Mouse (Mus musculus): ENCODE results near the gene Cpeb4. TPM values are rescaled to one million over a fixed set of nuclear protein-coding genes. Genes with fewer than 3 reads are reported as not detected.

Gene Cpeb4
- polyA plus RNA-seq, 1 experiment: 38.1 TPM

DNA sequence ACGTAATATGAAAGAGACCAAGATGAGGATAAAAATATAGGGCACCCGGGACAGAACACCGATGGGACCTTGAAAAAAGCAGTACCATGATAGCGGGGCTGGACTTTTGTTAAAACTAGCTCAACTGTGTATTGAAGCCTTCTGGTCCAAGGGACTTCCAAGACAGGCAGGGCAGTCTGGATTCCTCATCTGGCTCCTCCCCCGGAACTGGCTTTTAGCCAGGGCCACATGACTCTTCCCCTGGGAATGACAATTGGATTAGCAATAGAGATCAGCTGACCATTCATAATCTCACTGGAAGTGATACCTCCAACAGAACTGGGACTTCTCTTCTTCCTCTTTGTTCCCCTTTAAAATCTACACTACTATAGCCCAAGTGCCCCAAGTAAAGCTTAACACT is 21.0 kb upstream of the Cpeb4 start:
- Histone ChIP-seq H3K4me3 (replicated peaks; ENCODE audit: control insufficient read depth, low read depth, low read length) (no peak overlapping the region), H3K27ac (ENCODE audit: control insufficient read depth, insufficient read depth, low read depth, low read length, poor library complexity) (no peak overlapping the region), H3K4me1 (ENCODE audit: control insufficient read depth, insufficient read depth, low read length) (peaks cover 2% of the 10 kb centered on the region)
- TF ChIP-seq CTCF (IDR thresholded peaks at IDR 0.05; ENCODE audit: control insufficient read depth, insufficient read depth, low read length) (no peak), POLR2A (IDR thresholded peaks at IDR 0.05; ENCODE audit: borderline replicate concordance, control insufficient read depth, low read depth, low read length) (no peak)
- WGBS: 59% methylated on average over 5 of the region's 5 CpGs

GRCm38 (mm10) chr11:31851702-31852560 is 20.1 kb upstream of the Cpeb4 start:
- H3K4me1 ChIP-seq (ENCODE audit: control insufficient read depth, insufficient read depth, low read length): peaks cover 2% of the 10 kb centered on the region
- H3K4me3 ChIP-seq (replicated peaks; ENCODE audit: control insufficient read depth, low read depth, low read length): no peak overlapping the region
- no peak overlapping the region for H3K27ac ChIP-seq (ENCODE audit: control insufficient read depth, insufficient read depth, low read depth, low read length, poor library complexity)
- no peak for TF ChIP-seq POLR2A (IDR thresholded peaks at IDR 0.05; ENCODE audit: borderline replicate concordance, control insufficient read depth, low read depth, low read length)
- no peak for TF ChIP-seq CTCF (IDR thresholded peaks at IDR 0.05; ENCODE audit: control insufficient read depth, insufficient read depth, low read length)
- 51% methylated on average over 4 of the region's 4 CpGs for WGBS

DNA sequence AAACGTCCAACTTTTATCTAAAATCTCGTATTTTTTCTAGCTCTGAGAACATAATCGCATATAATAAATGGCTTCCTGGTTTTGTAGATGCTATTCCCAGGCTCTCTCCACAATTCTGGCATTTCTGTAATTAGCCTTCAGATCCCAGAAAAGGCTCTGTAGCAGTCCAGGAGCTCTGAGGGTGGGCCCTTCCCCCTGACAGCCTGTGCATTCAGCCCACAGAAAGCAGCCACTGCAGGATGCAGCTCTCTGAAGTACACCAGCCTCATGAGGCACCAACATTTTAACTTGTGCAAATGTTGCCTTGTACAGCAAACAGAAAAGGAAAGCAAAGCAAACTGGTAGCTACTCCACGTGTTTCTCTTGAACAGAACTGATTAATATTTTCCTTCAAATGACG is 17.1 kb upstream of the Cpeb4 start:
- WGBS: 67% methylated on average over 5 of the region's 5 CpGs
- TF ChIP-seq POLR2A (IDR thresholded peaks at IDR 0.05; ENCODE audit: borderline replicate concordance, control insufficient read depth, low read depth, low read length) (no peak), CTCF (IDR thresholded peaks at IDR 0.05; ENCODE audit: control insufficient read depth, insufficient read depth, low read length) (no peak)
- Histone ChIP-seq H3K27ac (ENCODE audit: control insufficient read depth, insufficient read depth, low read depth, low read length, poor library complexity) (no peak overlapping the region), H3K4me1 (ENCODE audit: control insufficient read depth, insufficient read depth, low read length) (peaks cover 2% of the 10 kb centered on the region), H3K4me3 (replicated peaks; ENCODE audit: control insufficient read depth, low read depth, low read length) (no peak overlapping the region)

- 33% methylated on average over 4 of the region's 4 CpGs for WGBS
- TF ChIP-seq POLR2A (IDR thresholded peaks at IDR 0.05; ENCODE audit: borderline replicate concordance, control insufficient read depth, low read depth, low read length) (no peak), CTCF (IDR thresholded peaks at IDR 0.05; ENCODE audit: control insufficient read depth, insufficient read depth, low read length) (no peak)
- Histone ChIP-seq H3K4me1 (ENCODE audit: control insufficient read depth, insufficient read depth, low read length) (peaks cover 2% of the 10 kb centered on the region; the same call in 1 of the 2 replicates), H3K27ac (ENCODE audit: control insufficient read depth, insufficient read depth, low read depth, low read length, poor library complexity) (no peak overlapping the region), H3K4me3 (replicated peaks; ENCODE audit: control insufficient read depth, low read depth, low read length) (no peak overlapping the region)
Observed at GRCm38 (mm10) chr11:31857479-31857878, 14.5 kb upstream of the Cpeb4 start.

- TF ChIP-seq CTCF (IDR thresholded peaks at IDR 0.05; ENCODE audit: control insufficient read depth, insufficient read depth, low read length): no peak
- no peak for TF ChIP-seq POLR2A (IDR thresholded peaks at IDR 0.05; ENCODE audit: borderline replicate concordance, control insufficient read depth, low read depth, low read length)
- Histone ChIP-seq H3K27ac (ENCODE audit: control insufficient read depth, insufficient read depth, low read depth, low read length, poor library complexity) (no peak overlapping the region), H3K4me1 (ENCODE audit: control insufficient read depth, insufficient read depth, low read length) (peaks cover 2% of the 10 kb centered on the region; the same call in 1 of the 2 replicates), H3K4me3 (replicated peaks; ENCODE audit: control insufficient read depth, low read depth, low read length) (no peak overlapping the region)
- 58% methylated on average over 6 of the region's 6 CpGs for WGBS
Observed at GRCm38 (mm10) chr11:31861149-31861890, 10.7 kb upstream of the Cpeb4 start.

DNA sequence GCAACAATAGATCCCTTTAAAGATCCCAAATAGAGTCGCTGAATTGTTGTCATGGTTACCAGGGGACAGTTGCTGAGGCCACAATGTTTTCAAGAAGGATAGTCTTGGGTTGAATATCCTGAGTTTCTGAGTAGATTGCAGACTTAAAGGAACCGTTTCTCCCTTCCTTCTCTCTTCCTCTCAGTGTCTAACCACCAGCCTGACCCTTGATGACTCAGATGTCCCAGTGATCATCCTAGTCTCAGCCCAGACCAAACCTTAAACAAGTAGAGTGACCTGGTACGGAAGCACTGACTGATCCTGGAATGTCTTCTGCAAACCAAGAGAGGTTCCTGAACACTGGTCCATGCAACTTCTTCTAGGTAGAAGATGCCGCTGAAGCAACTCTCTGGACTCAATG is 4.0 kb upstream of the Cpeb4 start:
- 58% methylated on average over 4 of the region's 4 CpGs for WGBS
- no peak overlapping the region for H3K4me3 ChIP-seq (replicated peaks; ENCODE audit: control insufficient read depth, low read depth, low read length)
- H3K4me1 ChIP-seq (ENCODE audit: control insufficient read depth, insufficient read depth, low read length): no peaks in the 10 kb centered on the region; the same call in 1 of the 2 replicates
- H3K27ac ChIP-seq (ENCODE audit: control insufficient read depth, insufficient read depth, low read depth, low read length, poor library complexity): no peak overlapping the region
- TF ChIP-seq POLR2A (IDR thresholded peaks at IDR 0.05; ENCODE audit: borderline replicate concordance, control insufficient read depth, low read depth, low read length): no peak
- no peak for TF ChIP-seq CTCF (IDR thresholded peaks at IDR 0.05; ENCODE audit: control insufficient read depth, insufficient read depth, low read length)

DNA sequence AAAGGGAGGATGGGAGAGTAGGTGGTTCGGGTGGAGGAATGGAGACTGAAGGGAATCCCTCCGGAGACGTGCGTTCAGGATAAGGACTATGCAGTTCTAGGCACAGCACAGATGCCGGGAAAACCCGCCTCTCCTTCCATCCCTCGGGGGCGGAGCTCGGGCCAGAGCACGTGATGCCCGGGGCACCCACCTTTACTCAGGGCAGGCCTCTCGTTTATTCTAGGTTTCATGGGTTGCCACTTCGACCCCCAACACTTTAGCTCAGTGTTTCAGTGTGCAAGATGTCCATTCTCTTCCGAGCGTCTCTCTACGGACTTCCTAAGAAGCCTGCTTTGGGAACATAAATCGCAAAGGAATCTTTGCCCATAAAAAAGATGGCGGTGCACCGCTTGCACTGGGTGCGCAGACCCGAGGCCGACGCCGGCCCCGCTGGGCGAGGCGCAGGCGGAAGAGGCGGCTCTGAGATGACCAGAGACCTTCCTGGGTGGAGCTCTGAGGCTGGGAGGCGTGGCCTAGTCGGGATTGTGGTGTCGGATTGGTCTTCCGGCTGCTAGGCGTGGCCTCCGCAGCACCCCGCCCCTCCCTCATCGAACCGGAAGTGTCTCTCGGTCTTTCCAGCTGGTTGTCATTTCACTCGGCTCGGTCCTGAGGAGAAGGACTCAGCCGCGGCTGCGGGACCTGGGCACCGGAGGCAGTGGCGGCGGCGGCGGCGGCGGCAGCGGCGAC is 1.6 kb upstream of the Cpeb4 start:
- Histone ChIP-seq H3K4me3 (replicated peaks; ENCODE audit: control insufficient read depth, low read depth, low read length) (peak overlapping the region; percentile 84), H3K27ac (ENCODE audit: control insufficient read depth, insufficient read depth, low read depth, low read length, poor library complexity) (peak overlapping the region; percentile 76), H3K4me1 (ENCODE audit: control insufficient read depth, insufficient read depth, low read length) (no peaks in the 10 kb centered on the region; the same call in 1 of the 2 replicates)
- WGBS: under 1% methylated on average over 53 of the region's 53 CpGs
- TF ChIP-seq CTCF (IDR thresholded peaks at IDR 0.05; ENCODE audit: control insufficient read depth, insufficient read depth, low read length) (no peak), POLR2A (IDR thresholded peaks at IDR 0.05; ENCODE audit: borderline replicate concordance, control insufficient read depth, low read depth, low read length) (peak; percentile 97)
